Mouse (Mus musculus): Measurements from ENCODE around the gene Adamts13.

DNA sequence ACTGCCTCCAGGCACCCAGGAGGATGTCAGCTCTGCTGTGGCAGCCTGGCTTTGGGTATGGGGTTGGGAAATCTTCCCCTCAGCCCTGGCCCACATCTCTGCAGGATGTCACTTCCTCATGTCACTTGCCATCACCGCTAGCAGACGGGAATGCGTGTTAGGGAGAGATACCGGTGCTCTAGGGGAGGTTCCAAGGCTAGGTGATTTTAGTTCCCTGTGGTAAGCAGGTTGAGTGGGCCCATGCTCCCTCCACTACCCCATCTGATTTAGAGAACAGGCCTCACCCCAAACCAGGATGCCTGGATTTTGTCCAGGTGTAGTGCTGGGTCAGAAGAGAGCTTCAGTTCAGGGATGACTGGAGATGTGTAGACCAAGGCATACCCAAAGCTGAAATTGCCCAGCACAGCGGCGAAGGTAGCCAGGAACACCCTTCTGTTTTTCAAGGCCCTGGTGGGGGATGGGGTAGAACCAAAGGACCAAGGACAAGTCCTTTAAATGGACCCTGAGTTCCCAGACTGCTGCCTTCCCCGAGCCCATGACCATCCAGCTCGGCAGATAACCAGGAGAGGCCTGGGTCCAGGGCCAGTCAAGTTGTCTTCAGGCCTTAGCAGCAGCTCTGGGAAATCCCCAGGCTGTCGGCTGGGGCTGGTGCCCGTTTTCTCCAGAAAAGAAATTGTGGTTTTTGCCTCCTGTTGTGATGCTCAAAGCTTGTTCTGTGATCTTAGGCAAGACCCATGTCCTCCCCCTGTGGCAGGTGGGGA is 53.8 kb downstream of the Adamts13 start:
- TF ChIP-seq CTCF (conservative IDR thresholded peaks at IDR 0.05; ENCODE audit: insufficient read depth, insufficient read length, low read depth, low read length) (no peak), POLR2A (IDR thresholded peaks at IDR 0.05; ENCODE audit: low read depth, low read length) (no peak)
